27 mouse cellular contexts compared by ENCODE assay signal in the genomic region with DNA sequence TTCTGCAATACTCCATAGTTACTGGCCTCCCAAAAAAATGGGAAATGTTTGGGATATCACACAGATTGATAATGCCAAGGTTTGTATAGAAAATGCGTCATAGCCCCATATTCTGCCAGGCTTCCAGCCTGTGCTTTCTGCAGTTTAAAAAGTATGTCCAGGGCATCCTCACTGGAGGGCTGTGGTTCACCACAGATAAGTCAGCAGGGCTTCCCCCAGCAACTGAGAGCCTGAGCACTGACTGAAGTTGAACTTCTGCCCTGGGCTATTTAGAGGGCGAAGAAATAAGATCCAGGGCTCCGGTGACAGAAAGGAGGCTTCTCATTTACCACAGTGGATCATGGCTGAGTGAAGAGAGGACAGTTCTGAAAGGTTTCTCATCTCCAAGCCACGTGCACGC.
"Had no signal": no experiment of that assay in that cellular context is flagged by ENCODE, and none has a peak within 500 bp of the region (broad histone marks: within the 10 kb centered on the region; RNA-seq: fewer than 3 reads in every experiment).

No protein-coding gene starts in this region.

- DNase-seq: kidney, adult 8-10 months; kidney, postnatal 10 days; kidney, postnatal 36 days; layer of hippocampus, postnatal 36 days; left cerebral cortex, postnatal 4 days; liver, postnatal 0 days; lung, embryonic 14.5 days; right cerebral cortex, adult 18-20 months; right cerebral cortex, postnatal 14 days; right cerebral cortex, postnatal 4 days; spleen, adult 18-20 months; thymus, postnatal 14 days; thymus, postnatal 4 days had no signal

- H3K36me3 ChIP-seq: kidney, embryonic 15.5 days; limb, embryonic 12.5 days; limb, embryonic 15.5 days; midbrain, embryonic 12.5 days; midbrain, embryonic 15.5 days; neural tube, embryonic 12.5 days; neural tube, embryonic 15.5 days; stomach, embryonic 15.5 days had no signal

- H3K27me3 ChIP-seq: neural tube, embryonic 12.5 days; neural tube, embryonic 15.5 days; stomach, embryonic 15.5 days had no signal

- H3K4me2 ChIP-seq: kidney, embryonic 15.5 days; limb, embryonic 12.5 days; limb, embryonic 15.5 days; liver, embryonic 11.5 days; lung, embryonic 14.5 days; midbrain, embryonic 12.5 days; midbrain, embryonic 15.5 days; neural tube, embryonic 12.5 days; neural tube, embryonic 15.5 days; stomach, embryonic 15.5 days had no signal

- H3K9me3 ChIP-seq: kidney, embryonic 15.5 days; limb, embryonic 12.5 days; limb, embryonic 15.5 days; midbrain, embryonic 12.5 days; midbrain, embryonic 15.5 days; neural tube, embryonic 12.5 days; neural tube, embryonic 15.5 days; stomach, embryonic 15.5 days had no signal

- ATAC-seq: liver, postnatal 0 days; lung, postnatal 0 days; midbrain, embryonic 15.5 days had no signal

- H3K27ac ChIP-seq: kidney, embryonic 15.5 days; left cerebral cortex, adult 2 months; limb, embryonic 12.5 days; limb, embryonic 15.5 days; liver, embryonic 14.5 days; macrophage; midbrain, embryonic 12.5 days; midbrain, embryonic 15.5 days; neural tube, embryonic 12.5 days; neural tube, embryonic 15.5 days; stomach, embryonic 15.5 days had no signal

- H3K4me3 ChIP-seq: kidney, embryonic 15.5 days; left cerebral cortex, adult 2 months; limb, embryonic 12.5 days; limb, embryonic 15.5 days; megakaryocyte, embryonic 14.5 days; midbrain, embryonic 12.5 days; midbrain, embryonic 15.5 days; neural tube, embryonic 12.5 days; neural tube, embryonic 15.5 days; stomach, embryonic 15.5 days had no signal

- H3K9ac ChIP-seq: kidney, embryonic 15.5 days; limb, embryonic 12.5 days; limb, embryonic 15.5 days; liver, embryonic 14.5 days; liver, postnatal 0 days; lung, embryonic 14.5 days; midbrain, embryonic 12.5 days; midbrain, embryonic 15.5 days; neural tube, embryonic 12.5 days; neural tube, embryonic 15.5 days; stomach, embryonic 15.5 days had no signal

- H3K4me1 ChIP-seq: stomach, embryonic 15.5 days had no signal
